Mouse (Mus musculus) ES-E14 (cell line): ENCODE measurements around the gene Gtf3c1.

ENCODE experiments used
- HCFC1 ChIP-seq: IDR thresholded peaks from 2 replicates; pipeline ENCODE4 v1.6.1; 2012; ENCODE audit warnings: low read length, inconsistent platforms, borderline replicate concordance; ENCODE audit not compliant: insufficient read depth
- MAFK ChIP-seq: IDR thresholded peaks from 2 replicates; pipeline ENCODE4 v1.6.1; 2014; ENCODE audit warnings: mild to moderate bottlenecking, low read depth, low read length, inconsistent platforms; ENCODE audit not compliant: insufficient read depth
- ZC3H11A ChIP-seq: IDR thresholded peaks from 2 replicates; pipeline ENCODE4 v1.6.1; 2012; ENCODE audit warnings: low read depth, mild to moderate bottlenecking, inconsistent platforms, low read length, borderline replicate concordance

- TF ChIP-seq MAFK (no peak), ZC3H11A (no peak), HCFC1 (no peak)
Observed at GRCm38 (mm10) chr7:125607384-125608182, 100.0 kb downstream of the Gtf3c1 start.
